Mouse (Mus musculus) forebrain, postnatal 0 days (tissue): ENCODE data around the gene Spink4. TPM values are rescaled to one million over a fixed set of nuclear protein-coding genes. Genes with fewer than 3 reads are reported as not detected.
A peak's percentile ranks its signal among the peaks of the same experiment; 100 is the strongest.

ENCODE experiments used
- ATAC-seq: fragments of 200-750 bp; cut with Nextera tagmentation; 2 replicates; pipeline ENCODE4 v1.8.0; 2017; ENCODE audit warnings: mild to moderate bottlenecking, moderate library complexity
- DNase-seq: peaks from one replicate; pipeline ENCODE4 v3.0.0-alpha.2; 2015
- H3K27ac ChIP-seq: fragments of 300-500 bp; sonication (generic); 2 replicates; pipeline ENCODE4 v1.5.1; 2014; ENCODE audit warnings: low read depth, mild to moderate bottlenecking, antibody characterized with exemption, low read length, moderate library complexity, mixed read lengths
- H3K27me3 ChIP-seq: fragments of 300-500 bp; sonication (generic); 2 replicates; pipeline ENCODE4 v1.6.1; 2014; ENCODE audit warnings: mild to moderate bottlenecking, low read length, mixed read lengths; ENCODE audit not compliant: insufficient read depth
- H3K36me3 ChIP-seq: fragments of 300-500 bp; sonication (generic); 2 replicates; pipeline ENCODE4 v1.6.1; 2014; ENCODE audit warnings: mild to moderate bottlenecking, moderate library complexity; ENCODE audit not compliant: insufficient read depth
- H3K4me1 ChIP-seq: fragments of 300-500 bp; sonication (generic); 2 replicates; pipeline ENCODE4 v1.6.1; 2014; ENCODE audit warnings: antibody characterized with exemption; ENCODE audit not compliant: insufficient read depth
- H3K4me2 ChIP-seq: fragments of 300-500 bp; sonication (generic); 2 replicates; pipeline ENCODE4 v1.6.1; 2014; ENCODE audit warnings: low read depth, mild to moderate bottlenecking, moderate library complexity
- H3K4me3 ChIP-seq: fragments of 300-500 bp; sonication (generic); 2 replicates; pipeline ENCODE4 v1.5.1; 2014; ENCODE audit warnings: low read depth, low read length, mixed read lengths
- H3K9ac ChIP-seq: fragments of 300-500 bp; sonication (generic); 2 replicates; pipeline ENCODE4 v1.6.1; 2014; ENCODE audit warnings: mild to moderate bottlenecking
- H3K9me3 ChIP-seq: fragments of 300-500 bp; sonication (generic); 2 replicates; pipeline ENCODE4 v1.6.1; 2016; ENCODE audit warnings: low read length
- CTCF ChIP-seq: sonication (generic); IDR thresholded peaks from 2 replicates; pipeline ENCODE4 v1.5.1; 2016; ENCODE audit warnings: antibody characterized with exemption, control low read depth, low read depth
- WGBS: fragments of 180-500 bp; shearing (Covaris S2); extraction: QIAGEN DNeasy Blood & Tissue Kit; methylation state at CpG from one replicate; pipeline ENCODE4 v1.1.7; 2014; 5-methylcytosine and 5-hydroxymethylcytosine counted together
- polyA plus RNA-seq: library from polyadenylated mRNA; unstranded; fragments of >200 nt; fragmentation: Nextera tagmentation; extraction: Ambion mirVana; gene quantifications from 2 replicates; pipeline ENCODE4 v1.2.1, GENCODE M21; 2015
- total RNA-seq: library from RNA; depleted of rRNA; stranded (reverse); fragments of >200 nt; gene quantifications from 2 replicates; pipeline ENCODE4 v1.2.3, GENCODE M21; 2014

Gene Spink4
- total and polyA plus RNA-seq, 2 experiments from 2014 or later, result not detected

- H3K9ac ChIP-seq, result no peak overlapping the region
- no peak overlapping the region for H3K4me2 ChIP-seq
- H3K36me3 ChIP-seq, result no peaks in the 10 kb centered on the region
- no peak overlapping the region for H3K4me3 ChIP-seq
- H3K4me1 ChIP-seq, result no peaks in the 10 kb centered on the region
- peak; percentile 21 for DNase-seq
- no peak for TF ChIP-seq CTCF
- H3K27me3 ChIP-seq, result no peaks in the 10 kb centered on the region
- ATAC-seq, result peak; percentile 61
- WGBS, result 28% methylated on average over 12 of the region's 12 CpGs
- H3K9me3 ChIP-seq, result no peaks in the 10 kb centered on the region
- no peak overlapping the region for H3K27ac ChIP-seq
Observed at GRCm38 (mm10) chr4:40876814-40877371, 43.0 kb upstream of the Spink4 start.

GRCm38 (mm10) chr4:40877528-40877927 is 42.3 kb upstream of the Spink4 start:
- DNase-seq, result no peak
- Histone ChIP-seq H3K27me3 (no peaks in the 10 kb centered on the region), H3K9ac (no peak overlapping the region), H3K4me3 (no peak overlapping the region), H3K9me3 (no peaks in the 10 kb centered on the region), H3K4me2 (no peak overlapping the region), H3K27ac (no peak overlapping the region), H3K4me1 (no peaks in the 10 kb centered on the region), H3K36me3 (no peaks in the 10 kb centered on the region)
- 81% methylated on average over 5 of the region's 5 CpGs for WGBS
- no peak for ATAC-seq
- TF ChIP-seq CTCF, result no peak

DNA sequence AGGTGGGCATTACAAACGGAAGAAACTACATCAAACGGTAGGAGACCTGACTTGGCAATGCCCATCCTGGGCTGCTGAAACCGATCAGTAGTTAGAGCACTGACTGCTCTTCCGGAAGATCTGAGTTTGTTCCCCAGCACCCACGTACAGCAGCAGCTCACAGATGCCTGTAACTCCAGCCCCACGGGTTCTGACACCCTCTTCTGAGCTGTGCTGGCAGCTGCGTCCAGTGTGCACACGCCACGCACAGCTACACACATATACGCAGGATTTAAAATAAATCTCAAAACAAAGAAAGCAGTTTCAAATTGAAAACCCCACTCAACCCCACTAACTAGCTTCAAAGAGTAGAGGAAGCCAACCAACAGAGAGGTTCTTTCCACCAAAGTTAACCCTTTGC is 36.7 kb upstream of the Spink4 start:
- Histone ChIP-seq H3K36me3 (no peaks in the 10 kb centered on the region), H3K9me3 (no peaks in the 10 kb centered on the region), H3K4me1 (no peaks in the 10 kb centered on the region), H3K4me2 (no peak overlapping the region), H3K4me3 (no peak overlapping the region), H3K27me3 (no peaks in the 10 kb centered on the region), H3K27ac (no peak overlapping the region), H3K9ac (no peak overlapping the region)
- WGBS, result 78% methylated on average over 10 of the region's 10 CpGs
- DNase-seq (no peak), ATAC-seq (no peak)
- TF ChIP-seq CTCF, result no peak

GRCm38 (mm10) chr4:40884282-40885165 is 35.3 kb upstream of the Spink4 start:
- H3K9me3 ChIP-seq, result no peaks in the 10 kb centered on the region
- no peak overlapping the region for H3K4me3 ChIP-seq
- H3K27ac ChIP-seq, result no peak overlapping the region
- 85% methylated on average over 12 of the region's 12 CpGs for WGBS
- DNase-seq, result no peak
- H3K4me2 ChIP-seq, result no peak overlapping the region
- H3K27me3 ChIP-seq, result no peaks in the 10 kb centered on the region
- no peaks in the 10 kb centered on the region for H3K36me3 ChIP-seq
- no peak for TF ChIP-seq CTCF
- ATAC-seq, result no peak
- H3K4me1 ChIP-seq, result no peaks in the 10 kb centered on the region
- no peak overlapping the region for H3K9ac ChIP-seq

GRCm38 (mm10) chr4:40885166-40885525 is 34.7 kb upstream of the Spink4 start:
- no peaks in the 10 kb centered on the region for H3K36me3 ChIP-seq
- WGBS, result 83% methylated on average over 2 of the region's 2 CpGs
- H3K4me2 ChIP-seq, result no peak overlapping the region
- no peak overlapping the region for H3K4me3 ChIP-seq
- H3K9ac ChIP-seq, result no peak overlapping the region
- no peak for ATAC-seq
- no peak for DNase-seq
- H3K27me3 ChIP-seq, result no peaks in the 10 kb centered on the region
- H3K9me3 ChIP-seq, result no peaks in the 10 kb centered on the region
- no peak overlapping the region for H3K27ac ChIP-seq
- H3K4me1 ChIP-seq, result no peaks in the 10 kb centered on the region
- TF ChIP-seq CTCF, result no peak

DNA sequence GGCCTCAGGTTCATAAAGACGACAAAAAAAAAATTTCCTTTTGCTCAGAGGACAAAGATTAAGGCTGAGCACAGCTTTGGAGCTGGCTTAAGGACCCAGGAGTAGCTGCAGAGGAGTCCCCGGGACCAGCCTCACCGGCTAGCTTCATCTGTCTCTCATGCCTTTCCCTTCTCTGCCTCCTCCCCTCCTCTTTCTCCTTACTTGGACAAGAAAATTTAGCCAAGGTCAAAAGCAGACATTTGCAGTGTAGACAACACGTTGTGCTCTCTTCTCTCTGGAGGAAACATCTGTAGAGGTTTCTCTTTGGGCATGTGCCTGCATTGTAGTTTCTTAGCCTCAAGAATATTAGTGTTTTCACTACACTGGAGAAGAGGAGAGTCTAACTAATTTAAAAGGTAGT is 34.0 kb upstream of the Spink4 start:
- DNase-seq, result no peak
- no peak for TF ChIP-seq CTCF
- Histone ChIP-seq H3K27ac (no peak overlapping the region), H3K4me1 (no peaks in the 10 kb centered on the region), H3K4me3 (no peak overlapping the region), H3K9ac (no peak overlapping the region), H3K27me3 (no peaks in the 10 kb centered on the region), H3K9me3 (no peaks in the 10 kb centered on the region), H3K4me2 (no peak overlapping the region), H3K36me3 (no peaks in the 10 kb centered on the region)
- WGBS, result 79% methylated on average over 4 of the region's 4 CpGs
- no peak for ATAC-seq

DNA sequence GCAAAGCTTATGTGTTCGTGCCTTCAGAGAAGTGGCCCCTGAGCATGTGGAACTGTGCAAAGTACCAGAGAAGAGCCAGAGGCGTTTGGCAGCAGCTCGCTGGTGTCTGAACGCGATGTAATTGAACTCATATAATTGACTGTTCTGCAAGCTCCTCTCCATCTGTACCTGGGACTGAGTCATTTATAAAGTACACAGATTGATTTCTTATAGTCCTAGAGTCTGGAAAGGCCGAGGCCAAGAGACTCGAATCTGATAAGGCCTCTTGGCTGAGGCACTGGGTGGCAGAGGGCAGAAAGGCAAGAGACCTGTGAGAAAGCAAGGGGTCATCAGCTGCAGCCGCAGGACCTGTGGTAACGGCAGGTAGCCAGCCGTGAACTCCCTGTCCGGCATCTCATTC is 31.0 kb upstream of the Spink4 start:
- no peak overlapping the region for H3K4me2 ChIP-seq
- no peak overlapping the region for H3K4me3 ChIP-seq
- no peaks in the 10 kb centered on the region for H3K9me3 ChIP-seq
- H3K4me1 ChIP-seq, result no peaks in the 10 kb centered on the region
- no peaks in the 10 kb centered on the region for H3K36me3 ChIP-seq
- ATAC-seq (no peak), DNase-seq (no peak)
- no peaks in the 10 kb centered on the region for H3K27me3 ChIP-seq
- TF ChIP-seq CTCF, result no peak
- no peak overlapping the region for H3K27ac ChIP-seq
- WGBS, result 86% methylated on average over 11 of the region's 11 CpGs
- no peak overlapping the region for H3K9ac ChIP-seq
